In genomic region chr3:96663432-96664239, GRCm38 (mm10) we compare ENCODE assay signal across 8 mouse cellular contexts. TPM values are rescaled to one million over a fixed set of nuclear protein-coding genes. Genes with fewer than 3 reads are reported as not detected.
DNase-seq lines count a peak whose midpoint lies in the region; ATAC-seq and TF ChIP-seq lines count a peak whose summit lies in the region.

No protein-coding gene starts in this region.

- no peak for TF ChIP-seq POLR2A in limb, embryonic 14.5 days (IDR thresholded peaks at IDR 0.05; ENCODE audit: borderline replicate concordance, extremely low read depth, insufficient read depth, insufficient read length)

- peak; percentile 85 for TF ChIP-seq CTCF in midbrain, postnatal 0 days (IDR thresholded peaks at IDR 0.05)

- H3K27me3 ChIP-seq in embryonic facial prominence, embryonic 14.5 days (replicated peaks; ENCODE audit: control insufficient read depth, insufficient read depth, low read length), result no peaks in the 10 kb centered on the region
- H3K27me3 ChIP-seq in limb, embryonic 14.5 days (ENCODE audit: control insufficient read depth, insufficient read depth, low read length), result no peaks in the 10 kb centered on the region
- H3K27me3 ChIP-seq in midbrain, postnatal 0 days (ENCODE audit: insufficient read depth, low read length), result no peaks in the 10 kb centered on the region

- peak overlapping the region; percentile 36; the same call in 1 of the 2 replicates for H3K9ac ChIP-seq in embryonic facial prominence, embryonic 14.5 days (ENCODE audit: low read depth, low read length)
- H3K9ac ChIP-seq in limb, embryonic 14.5 days (ENCODE audit: low read depth, low read length, severe bottlenecking), result peak overlapping the region; percentile 37; the same call in 1 of the 2 replicates
- H3K9ac ChIP-seq in midbrain, postnatal 0 days (replicated peaks; ENCODE audit: low read length, poor library complexity, severe bottlenecking), result 0 out of 2 replicates have a peak overlapping the region, but pooled peaks have one; percentile 0

- peak; percentile 76 for DNase-seq in 416B (ENCODE audit: low read depth)
- peak; percentile 54 to 68 for DNase-seq in adrenal gland, postnatal 4 days (ENCODE audit: low spot score in 2 of 2)
- DNase-seq in embryonic facial prominence, embryonic 14.5 days (ENCODE audit: low spot score), result peak; percentile 96
- DNase-seq in heart, adult 9 months (ENCODE audit: low spot score in 2 of 2), result peak; percentile 49 to 81
- DNase-seq in kidney, adult 9 months, result peak; percentile 80
- peak; percentile 93 for DNase-seq in limb, embryonic 14.5 days (ENCODE audit: low spot score)
- DNase-seq in midbrain, postnatal 0 days (ENCODE audit: low spot score), result peak; percentile 88
- peak; percentile 31 to 50 for DNase-seq in spleen, postnatal 36 days (ENCODE audit: low spot score in 2 of 2)

- WGBS in embryonic facial prominence, embryonic 14.5 days, result 8% methylated on average over 16 of the region's 18 CpGs
- 5% methylated on average over 18 of the region's 18 CpGs for WGBS in limb, embryonic 14.5 days
- WGBS in midbrain, postnatal 0 days, result 5% methylated on average over 16 of the region's 18 CpGs

- H3K36me3 ChIP-seq in embryonic facial prominence, embryonic 14.5 days (ENCODE audit: control insufficient read depth, insufficient read depth, low read length), result no peaks in the 10 kb centered on the region
- no peaks in the 10 kb centered on the region for H3K36me3 ChIP-seq in limb, embryonic 14.5 days (ENCODE audit: control insufficient read depth, insufficient read depth, low read length)
- H3K36me3 ChIP-seq in midbrain, postnatal 0 days (ENCODE audit: insufficient read depth, low read length), result no peaks in the 10 kb centered on the region

- H3K9me3 ChIP-seq in embryonic facial prominence, embryonic 14.5 days (ENCODE audit: control insufficient read depth, low read length), result no peaks in the 10 kb centered on the region
- H3K9me3 ChIP-seq in limb, embryonic 14.5 days (ENCODE audit: control insufficient read depth, low read length), result no peaks in the 10 kb centered on the region
- H3K9me3 ChIP-seq in midbrain, postnatal 0 days (ENCODE audit: low read length), result no peaks in the 10 kb centered on the region

- H3K4me1 ChIP-seq in embryonic facial prominence, embryonic 14.5 days (ENCODE audit: control insufficient read depth, insufficient read depth, low read length), result 0 out of 2 replicates have a peak, but pooled peaks cover 9% of the 10 kb centered on the region
- H3K4me1 ChIP-seq in limb, embryonic 14.5 days (ENCODE audit: control insufficient read depth, insufficient read depth, low read length), result peaks cover 16% of the 10 kb centered on the region
- H3K4me1 ChIP-seq in midbrain, postnatal 0 days (ENCODE audit: insufficient read depth, low read length), result peaks cover 5% of the 10 kb centered on the region; the same call in 1 of the 2 replicates

- peak; percentile 95 for ATAC-seq in embryonic facial prominence, embryonic 14.5 days (ENCODE audit: low read depth)
- peak; percentile 92 for ATAC-seq in limb, embryonic 14.5 days (ENCODE audit: low FRiP score, low read depth)
- ATAC-seq in midbrain, postnatal 0 days (ENCODE audit: low FRiP score), result peak; percentile 81

- H3K4me3 ChIP-seq in embryonic facial prominence, embryonic 14.5 days (ENCODE audit: low read depth, low read length), result peak overlapping the region; percentile 18
- H3K4me3 ChIP-seq in limb, embryonic 14.5 days (replicated peaks; ENCODE audit: low read length), result peak overlapping the region; percentile 23
- peak overlapping the region; percentile 27 for H3K4me3 ChIP-seq in midbrain, postnatal 0 days (ENCODE audit: low read depth, low read length)

- peak overlapping the region; percentile 54 for H3K4me2 ChIP-seq in embryonic facial prominence, embryonic 14.5 days (ENCODE audit: low read depth, low read length)
- H3K4me2 ChIP-seq in limb, embryonic 14.5 days (replicated peaks; ENCODE audit: low read depth, low read length, severe bottlenecking), result peak overlapping the region; percentile 52
- H3K4me2 ChIP-seq in midbrain, postnatal 0 days (ENCODE audit: low read depth, low read length, poor library complexity, severe bottlenecking), result peak overlapping the region; percentile 53

- H3K27ac ChIP-seq in embryonic facial prominence, embryonic 14.5 days (replicated peaks; ENCODE audit: low read depth, low read length), result peak overlapping the region; percentile 87
- peak overlapping the region; percentile 86 for H3K27ac ChIP-seq in limb, embryonic 14.5 days (replicated peaks; ENCODE audit: low read depth, low read length)
- peak overlapping the region; percentile 59 for H3K27ac ChIP-seq in midbrain, postnatal 0 days (ENCODE audit: low read depth, low read length)

RNA-seq across cellular contexts. Expression of gene Ankrd35, which starts 6.3 kb away (rescaled TPM):
- 1 to 10 TPM; 2.7 to 3.3 TPM for total RNA-seq in adrenal gland, postnatal 4 days (2021)
- 2.9 and 3.6 TPM in 2 replicates for polyA plus RNA-seq in embryonic facial prominence, embryonic 14.5 days (2014; fragmentation: Nextera tagmentation; extraction: Ambion mirVana)
- polyA plus RNA-seq in limb, embryonic 14.5 days (2012; rRNA removed), result 1.9 and 3.7 TPM in 2 replicates
- 2.7 and 4.2 TPM in 2 replicates for polyA plus RNA-seq in limb, embryonic 14.5 days (2014; fragmentation: Nextera tagmentation; extraction: Ambion mirVana)
- 4.9 and 8.5 TPM in 2 replicates for total RNA-seq in midbrain, postnatal 0 days (2014; rRNA removed)
- polyA plus RNA-seq in midbrain, postnatal 0 days (2015; fragmentation: Nextera tagmentation; extraction: Ambion mirVana), result 3.7 and 4.3 TPM in 2 replicates

RNA-seq across cellular contexts. Expression of gene Itga10, which starts 18.3 kb away (rescaled TPM):
- total RNA-seq in adrenal gland, postnatal 4 days (2021), result 1 to 10 TPM; 2.4 TPM
- polyA plus RNA-seq in embryonic facial prominence, embryonic 14.5 days (2014; fragmentation: Nextera tagmentation; extraction: Ambion mirVana), result 6.4 and 8.1 TPM in 2 replicates
- 25.0 and 31.1 TPM in 2 replicates for polyA plus RNA-seq in limb, embryonic 14.5 days (2012; rRNA removed)
- 3.9 TPM in 2 replicates for polyA plus RNA-seq in limb, embryonic 14.5 days (2014; fragmentation: Nextera tagmentation; extraction: Ambion mirVana)
- 3.0 and 3.3 TPM in 2 replicates for total RNA-seq in midbrain, postnatal 0 days (2014; rRNA removed)
- polyA plus RNA-seq in midbrain, postnatal 0 days (2015; fragmentation: Nextera tagmentation; extraction: Ambion mirVana), result 0.83 and 1.0 TPM in 2 replicates

RNA-seq across cellular contexts. Expression of gene Gm42957, which starts 28.4 kb away (rescaled TPM):
- under 1 TPM; 0.23 to 0.25 TPM for total RNA-seq in adrenal gland, postnatal 4 days (2021)
- polyA plus RNA-seq in embryonic facial prominence, embryonic 14.5 days (2014; fragmentation: Nextera tagmentation; extraction: Ambion mirVana), result 0.33 and 0.47 TPM in 2 replicates
- 0.93 and 1.2 TPM in 2 replicates for polyA plus RNA-seq in limb, embryonic 14.5 days (2012; rRNA removed)
- polyA plus RNA-seq in limb, embryonic 14.5 days (2014; fragmentation: Nextera tagmentation; extraction: Ambion mirVana), result 0.28 and 0.29 TPM in 2 replicates
- 0.44 and 1.4 TPM in 2 replicates for total RNA-seq in midbrain, postnatal 0 days (2014; rRNA removed)
- 0.05 and 0.06 TPM in 2 replicates for polyA plus RNA-seq in midbrain, postnatal 0 days (2015; fragmentation: Nextera tagmentation; extraction: Ambion mirVana)

RNA-seq across cellular contexts. Expression of gene Pex11b, which starts 28.5 kb away (rescaled TPM):
- 10 to 100 TPM; 53.7 to 61.7 TPM for total RNA-seq in adrenal gland, postnatal 4 days (2021)
- 51.6 and 56.5 TPM in 2 replicates for polyA plus RNA-seq in embryonic facial prominence, embryonic 14.5 days (2014; fragmentation: Nextera tagmentation; extraction: Ambion mirVana)
- polyA plus RNA-seq in limb, embryonic 14.5 days (2012; rRNA removed), result 53.0 and 64.0 TPM in 2 replicates
- polyA plus RNA-seq in limb, embryonic 14.5 days (2014; fragmentation: Nextera tagmentation; extraction: Ambion mirVana), result 62.2 and 65.8 TPM in 2 replicates
- 39.8 and 52.3 TPM in 2 replicates for total RNA-seq in midbrain, postnatal 0 days (2014; rRNA removed)
- polyA plus RNA-seq in midbrain, postnatal 0 days (2015; fragmentation: Nextera tagmentation; extraction: Ambion mirVana), result 75.9 and 80.4 TPM in 2 replicates

RNA-seq across cellular contexts. Expression of gene Pias3, which starts 32.5 kb away (rescaled TPM):
- 10 to 100 TPM; 50.1 to 55.1 TPM for total RNA-seq in adrenal gland, postnatal 4 days (2021)
- 45.1 and 48.9 TPM in 2 replicates for polyA plus RNA-seq in embryonic facial prominence, embryonic 14.5 days (2014; fragmentation: Nextera tagmentation; extraction: Ambion mirVana)
- polyA plus RNA-seq in limb, embryonic 14.5 days (2012; rRNA removed), result 100 and 112 TPM in 2 replicates
- 52.2 and 53.4 TPM in 2 replicates for polyA plus RNA-seq in limb, embryonic 14.5 days (2014; fragmentation: Nextera tagmentation; extraction: Ambion mirVana)
- total RNA-seq in midbrain, postnatal 0 days (2014; rRNA removed), result 33.1 and 46.0 TPM in 2 replicates
- 44.2 and 49.7 TPM in 2 replicates for polyA plus RNA-seq in midbrain, postnatal 0 days (2015; fragmentation: Nextera tagmentation; extraction: Ambion mirVana)

Comparison
In these comparisons a context has a peak if more than half of its experiments do, and no peak if none do; other contexts are left out.
1. Peak in every context shown above with its lines: DNase-seq, ATAC-seq, H3K4me3 ChIP-seq and H3K27ac ChIP-seq.
2. DNase-seq: peak in every context shown above with its lines; median percentile 96 in embryonic facial prominence, embryonic 14.5 days; 93 in limb, embryonic 14.5 days; 88 in midbrain, postnatal 0 days; 80 in kidney, adult 9 months; 76 in 416B; 65 in heart, adult 9 months; 61 in adrenal gland, postnatal 4 days; 40 in spleen, postnatal 36 days.